Mouse (Mus musculus) cortical plate, adult 2 months (tissue): ENCODE measurements at regions not wholly inside any gene's neighbourhood (a gene's known extent, or its start where the extent isn't known, plus 50 kb on each side); places are given as distances from the start of the nearest gene placed in this dataset.

ENCODE experiments used
- CTCF ChIP-seq: fragments of 200-500 bp; IDR thresholded peaks from 2 replicates; pipeline ENCODE4 v1.5.1; 2011; ENCODE audit warnings: mild to moderate bottlenecking, control low read depth, low read length; ENCODE audit not compliant: insufficient read depth; ENCODE audit errors: extremely low read depth
- POLR2A ChIP-seq: fragments of 200-500 bp; IDR thresholded peaks from 2 replicates; pipeline ENCODE4 v1.6.1; 2011; ENCODE audit warnings: mild to moderate bottlenecking, low read length, control low read depth; ENCODE audit not compliant: insufficient read depth; ENCODE audit errors: extremely low read depth

DNA sequence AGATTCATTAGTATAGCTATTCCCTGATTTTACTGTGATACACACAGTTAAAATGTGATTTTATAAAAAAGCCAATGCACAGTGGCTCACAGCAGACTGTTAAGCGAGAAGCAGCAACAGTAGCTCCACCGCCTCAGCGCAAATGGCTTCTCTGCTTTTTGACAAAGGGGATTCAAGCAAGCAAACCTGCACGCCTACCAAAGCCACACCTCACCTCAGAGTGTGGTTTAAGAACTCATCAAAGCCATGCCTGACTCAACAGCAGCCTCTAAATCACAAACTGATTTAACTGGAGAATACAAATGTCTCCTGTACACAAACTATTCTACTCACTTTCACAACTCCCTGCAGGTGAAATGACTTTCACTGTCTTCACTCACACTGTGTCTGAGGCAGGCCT, 704.5 kb downstream of the Car8 start:
- TF ChIP-seq POLR2A (no peak), CTCF (no peak)
